Mouse (Mus musculus) mesoderm, embryonic 11.5 days (tissue): ENCODE measurements around the gene Tmem19.

Experiments
- DNase-seq: peaks from one replicate; pipeline ENCODE4 v3.0.0-alpha.2; 2012; ENCODE audit warnings: low read depth, low spot score

The Tmem19 gene

DNA sequence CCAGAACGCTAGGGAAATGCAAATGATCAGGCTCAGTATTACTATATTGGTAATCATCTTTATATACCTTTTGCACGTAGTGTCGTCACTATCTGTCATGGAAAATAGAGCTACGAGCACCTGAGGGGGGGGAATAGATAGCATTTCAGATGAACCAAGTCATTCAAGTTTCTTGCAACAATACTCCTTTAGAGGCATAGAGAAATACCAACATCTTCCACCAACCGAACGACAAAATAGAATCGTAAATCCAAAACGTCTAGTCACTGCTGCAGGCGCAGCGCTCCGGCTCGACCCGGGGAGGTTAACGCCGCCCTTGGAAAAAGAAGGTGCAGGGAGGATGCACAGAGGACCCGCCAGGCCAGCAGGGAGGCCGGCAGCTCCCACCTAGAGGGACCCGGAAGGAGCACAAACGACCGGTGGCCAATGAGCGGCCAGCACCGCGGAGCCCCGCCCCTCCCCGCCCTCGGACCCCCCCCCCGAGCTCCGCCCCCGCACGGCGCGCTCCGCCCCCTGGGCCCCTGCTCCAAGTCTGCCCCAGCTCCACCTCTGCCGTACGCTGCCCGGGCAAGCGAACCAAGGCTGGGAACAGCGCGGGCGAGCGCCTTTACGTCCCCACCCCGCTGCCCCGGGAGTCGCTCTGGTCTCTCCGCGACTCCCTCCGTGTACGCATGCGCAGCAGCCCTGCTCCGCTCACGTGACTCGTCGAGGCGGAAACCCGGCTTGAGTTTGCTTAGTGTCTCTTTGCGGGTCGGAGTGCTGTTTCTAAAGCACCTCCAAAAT, at the start of gene Tmem19:
Tmem19 (minus strand) TSS at position 662 of the 783 bp plus-strand sequence.
- DNase-seq, result peak; percentile 98

DNA sequence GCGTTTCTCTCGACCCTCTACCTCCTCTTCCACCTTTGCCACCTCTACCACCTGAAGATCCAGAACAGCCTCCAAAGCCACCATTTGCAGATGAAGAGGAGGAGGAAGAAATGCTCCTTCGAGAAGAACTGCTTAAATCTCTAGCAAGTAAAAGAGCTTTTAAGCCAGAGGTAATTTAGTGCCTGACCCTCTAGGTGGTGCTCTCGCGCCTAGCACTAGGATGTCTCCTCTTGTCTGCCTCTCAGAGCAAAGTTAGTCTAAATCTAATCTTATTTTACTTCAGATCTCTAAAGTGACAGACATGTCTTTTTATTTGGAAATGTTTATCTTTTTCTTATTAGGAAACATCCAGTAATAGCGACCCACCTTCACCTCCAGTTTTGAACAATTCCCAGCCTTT, 44.1 kb upstream of the Tmem19 start:
- DNase-seq, result peak; percentile 64

DNA sequence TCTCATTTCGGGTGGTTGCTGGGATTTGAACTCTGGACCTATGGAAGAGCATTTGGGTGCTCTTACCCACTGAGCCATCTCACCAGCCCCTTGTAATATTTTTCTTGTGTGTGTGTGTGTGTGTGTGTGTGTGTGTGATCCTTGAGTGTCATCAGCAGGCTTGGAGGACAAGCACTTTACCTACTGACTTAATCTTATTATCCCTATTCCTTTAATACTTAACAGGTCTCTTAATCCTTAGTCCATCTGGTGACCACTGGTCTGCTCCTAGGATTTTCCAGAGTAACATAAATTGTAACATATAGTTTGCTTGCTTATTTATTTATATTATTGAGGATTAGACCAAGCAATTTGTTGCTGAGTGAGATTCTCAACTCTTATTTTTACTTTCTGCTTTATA, 29.6 kb upstream of the Tmem19 start:
- DNase-seq, result no peak

DNA sequence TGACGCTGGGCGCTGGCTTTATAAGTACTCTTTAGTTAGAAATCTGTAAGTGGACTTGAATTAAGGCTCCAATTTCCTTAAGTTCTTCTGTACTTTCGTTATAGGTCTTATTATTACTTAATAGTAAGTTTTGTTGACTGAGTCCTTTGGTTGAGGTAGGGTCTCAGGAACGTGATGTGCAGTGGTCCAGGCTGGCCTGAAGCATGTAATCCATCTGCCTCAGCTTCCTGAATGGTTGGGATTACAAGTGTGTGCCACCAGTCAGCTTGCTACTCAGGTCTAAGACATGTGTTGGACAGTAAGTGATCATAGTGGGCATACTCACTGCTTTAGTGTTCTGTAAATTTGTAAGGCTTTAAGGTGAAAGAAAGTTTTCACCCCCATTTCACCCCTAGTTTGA, 28.8 kb upstream of the Tmem19 start:
- no peak for DNase-seq

DNA sequence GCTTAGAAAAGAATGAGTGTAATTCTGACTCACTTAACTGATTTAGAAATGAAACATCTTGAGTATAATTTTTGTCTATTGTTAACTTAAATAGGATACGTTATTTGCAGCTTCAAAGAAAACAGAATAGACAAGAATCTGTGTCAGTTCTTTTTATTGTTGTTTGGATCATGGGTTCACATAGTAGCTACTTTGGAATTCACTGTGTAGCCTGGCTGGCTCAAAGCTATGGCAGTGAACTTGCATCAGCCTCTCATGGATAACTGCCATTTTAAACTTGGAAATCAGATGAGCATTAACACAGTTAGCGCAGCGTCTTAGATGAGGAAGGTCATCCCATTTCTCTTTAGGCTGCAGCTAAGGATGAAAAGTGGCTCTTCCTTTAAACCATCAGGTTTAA, 25.6 kb upstream of the Tmem19 start:
- DNase-seq, result no peak

DNA sequence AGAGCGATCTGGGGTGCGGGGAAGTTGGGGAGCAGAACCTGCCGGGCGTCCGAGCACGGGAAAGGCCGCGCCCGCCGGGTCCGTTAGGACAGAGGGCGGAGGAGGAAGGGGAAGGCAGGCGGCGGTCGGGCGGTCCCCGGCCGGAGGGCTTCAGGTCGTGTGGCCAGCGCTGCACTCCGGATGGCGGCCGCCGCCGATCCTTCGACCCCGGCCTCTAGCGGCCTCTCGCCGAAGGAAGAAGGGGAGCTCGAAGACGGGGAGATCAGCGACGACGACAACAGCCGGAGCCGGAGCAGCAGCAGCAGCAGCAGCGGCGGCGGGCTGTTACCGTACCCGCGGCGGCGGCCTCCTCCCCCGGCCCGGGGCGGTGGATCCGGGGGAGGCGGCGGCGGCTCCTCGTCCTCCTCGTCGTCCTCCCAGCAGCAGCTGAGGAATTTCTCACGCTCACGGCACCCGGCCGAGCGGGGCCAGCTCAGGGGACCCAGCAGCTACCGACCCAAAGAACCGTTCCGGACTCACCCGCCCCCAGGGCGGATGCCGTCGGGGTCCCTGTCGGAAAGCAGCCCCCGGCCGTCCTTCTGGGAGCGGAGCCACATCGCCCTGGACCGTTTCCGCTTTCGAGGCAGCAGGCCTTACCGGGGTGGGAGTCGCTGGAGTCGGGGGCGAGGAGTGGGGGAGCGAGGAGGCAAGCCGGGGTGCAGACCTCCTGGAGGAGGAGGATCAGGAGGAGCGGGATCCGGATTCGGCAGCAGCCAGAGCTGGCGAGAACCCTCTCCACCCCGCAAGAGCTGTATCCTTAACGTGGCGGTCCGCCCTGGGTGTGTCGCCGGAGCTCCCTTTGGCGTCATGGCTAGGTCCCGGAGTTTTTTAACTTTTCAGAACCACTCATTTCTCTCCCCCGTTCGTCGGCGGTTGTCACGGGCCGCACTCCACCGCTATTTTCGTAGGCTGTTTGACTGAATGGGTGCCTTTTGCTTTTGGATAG, 23.0 kb upstream of the Tmem19 start:
- DNase-seq, result peak; percentile 66

DNA sequence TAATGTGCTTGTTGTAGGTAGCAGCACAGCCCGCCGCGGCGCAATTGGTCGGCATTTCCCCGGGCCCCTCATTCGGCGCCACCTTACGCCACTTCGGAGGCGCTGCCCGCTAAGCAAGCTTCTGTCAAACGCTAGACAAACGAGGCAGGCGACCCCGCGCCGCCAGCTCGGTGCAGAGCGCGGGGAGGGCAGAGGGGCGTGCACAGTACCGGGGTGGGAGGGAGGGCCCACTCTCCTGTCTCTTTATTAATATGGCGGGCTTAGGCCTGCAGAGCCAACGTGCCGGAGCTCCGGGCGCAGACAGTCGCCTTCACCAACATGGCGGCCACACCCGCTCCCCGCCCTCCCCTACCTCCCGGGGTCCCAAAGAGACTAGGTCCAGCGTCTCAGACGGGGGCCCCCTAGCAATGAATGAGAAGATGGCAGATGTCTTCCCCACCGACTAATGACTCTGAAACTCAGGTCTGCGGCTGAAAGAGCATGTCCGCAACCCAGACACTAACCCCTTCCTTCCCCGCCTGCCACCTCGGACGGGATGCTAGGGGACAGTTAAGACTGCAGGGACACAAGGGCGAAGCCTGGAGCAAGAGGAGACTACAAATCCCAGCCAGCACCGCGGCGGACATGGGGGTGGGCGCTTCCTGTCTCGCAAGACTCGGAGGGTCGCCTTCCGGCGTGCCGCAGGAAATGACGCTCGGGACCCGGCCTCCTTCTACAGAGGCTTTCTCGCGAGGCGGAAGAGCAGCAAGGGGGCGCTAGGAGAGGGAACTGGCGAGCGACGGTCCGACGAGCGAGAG, 22.1 kb upstream of the Tmem19 start, which contains the start of the genes Thap2 and Zfc3h1:
Thap2 (minus strand) TSS at position 223 of the 797 bp plus-strand sequence.
Zfc3h1 (plus strand) TSS at position 739 of the 797 bp plus-strand sequence.
- DNase-seq, result peak; percentile 99

DNA sequence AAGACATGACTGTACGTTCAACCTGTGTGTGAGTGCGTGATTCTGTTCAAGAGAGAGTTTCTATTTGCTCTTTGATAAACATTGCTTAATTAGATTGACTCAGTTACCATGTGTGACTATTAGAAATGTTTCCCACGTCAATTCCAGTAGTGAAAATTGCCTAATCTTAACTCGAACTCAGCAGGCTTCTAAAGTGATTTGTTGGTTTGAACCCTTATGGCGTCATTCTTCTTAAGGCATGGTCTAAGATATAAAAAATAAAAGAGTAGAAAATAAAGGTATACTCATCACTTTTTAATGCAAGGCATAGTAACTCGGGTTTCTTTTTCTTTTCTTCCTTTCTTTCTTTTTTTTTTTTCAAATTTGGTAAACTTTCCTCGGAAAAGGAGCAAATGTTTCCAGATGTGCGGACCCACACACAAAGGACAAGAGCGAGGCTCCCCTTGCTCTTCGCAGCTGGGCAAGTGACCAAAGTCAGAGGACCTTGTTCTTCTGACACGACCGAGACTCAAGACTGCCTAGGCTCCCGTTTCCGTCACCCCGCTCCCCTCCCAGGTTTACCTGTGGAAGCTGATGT, 21.4 kb upstream of the Tmem19 start:
- DNase-seq, result peak; percentile 6

DNA sequence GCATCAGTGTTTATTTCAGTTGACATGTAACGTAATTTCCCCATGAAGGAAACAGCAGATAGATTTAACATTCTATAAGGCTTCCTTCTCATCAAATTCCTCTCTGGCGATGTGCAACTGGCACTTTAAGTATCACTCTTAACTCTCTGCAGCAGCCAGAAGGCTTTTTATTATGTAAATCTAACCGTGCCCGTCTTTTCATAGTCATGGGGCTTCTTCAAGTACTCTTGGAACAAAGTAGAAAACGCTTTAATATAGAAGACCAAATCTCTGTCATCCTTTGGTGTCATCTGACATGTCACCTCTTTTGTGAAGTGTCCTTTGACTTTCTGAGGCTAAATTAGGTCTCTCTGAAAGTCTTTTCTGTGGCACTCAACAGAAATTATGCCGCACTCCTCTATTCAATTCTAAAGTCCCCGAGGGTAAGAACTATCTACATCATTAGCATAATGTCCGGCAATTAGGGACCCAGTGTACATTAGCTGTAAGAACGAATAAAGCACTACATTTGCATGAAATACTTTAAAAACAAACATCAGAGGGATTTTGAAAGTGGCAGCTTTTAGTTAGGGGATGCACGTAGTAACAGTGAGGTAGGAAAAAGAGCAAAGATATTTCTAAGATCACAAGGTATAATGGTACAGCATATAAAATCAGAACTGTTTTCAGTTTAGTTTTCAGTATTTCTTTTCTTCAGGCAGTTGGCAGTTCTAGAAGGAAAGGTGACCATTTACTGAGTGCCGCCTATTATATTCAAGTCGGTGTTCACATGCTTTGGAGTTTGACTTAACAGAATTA, 20.7 kb upstream of the Tmem19 start:
- peak; percentile 10 for DNase-seq

DNA sequence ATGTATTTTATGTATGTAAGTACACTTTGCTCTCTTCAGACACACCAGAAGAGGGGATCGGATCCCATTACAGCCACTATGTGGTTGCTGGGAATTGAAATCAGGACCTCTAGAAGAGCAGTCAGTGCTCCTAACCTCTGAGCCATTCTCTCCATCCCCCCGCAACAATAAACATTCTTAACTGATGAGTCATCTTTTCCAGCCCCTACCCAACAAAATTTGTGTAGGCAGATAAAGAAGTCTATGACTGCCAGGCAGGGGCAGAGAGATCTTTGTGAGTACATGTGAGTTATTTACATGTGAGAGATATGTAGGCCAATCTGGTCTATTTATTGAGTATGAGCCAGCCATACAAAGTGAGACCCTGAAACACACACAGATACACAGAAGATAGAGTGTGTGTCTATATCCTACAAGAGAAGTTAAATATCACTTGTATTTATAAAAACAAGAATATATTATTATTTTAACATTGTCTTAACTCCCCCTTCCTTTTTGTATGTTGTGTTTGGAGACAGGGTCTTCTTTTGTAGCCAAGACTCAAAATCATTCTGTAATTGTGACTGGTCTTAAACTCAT, 19.3 kb upstream of the Tmem19 start:
- DNase-seq, result peak; percentile 12

DNA sequence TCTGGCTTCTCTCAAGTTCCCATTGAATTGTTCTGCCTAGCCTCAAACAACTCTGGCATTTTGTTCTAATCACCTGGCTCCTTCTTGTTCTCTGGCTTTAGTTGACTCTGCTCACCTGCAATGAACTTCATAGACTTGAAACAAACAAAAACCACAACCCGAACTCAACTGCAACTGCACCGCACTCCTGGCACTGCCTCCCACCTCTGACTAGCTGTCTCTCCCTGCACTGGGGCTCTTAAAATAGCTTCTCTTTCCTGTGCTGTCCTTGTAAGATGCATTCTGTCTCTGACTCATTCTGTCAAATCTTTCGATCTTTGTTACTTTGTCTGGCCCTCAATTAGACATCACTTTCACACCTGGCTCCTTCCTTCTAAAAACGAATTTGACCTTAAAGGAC, 850 bp upstream of the Tmem19 start:
- no peak for DNase-seq

DNA sequence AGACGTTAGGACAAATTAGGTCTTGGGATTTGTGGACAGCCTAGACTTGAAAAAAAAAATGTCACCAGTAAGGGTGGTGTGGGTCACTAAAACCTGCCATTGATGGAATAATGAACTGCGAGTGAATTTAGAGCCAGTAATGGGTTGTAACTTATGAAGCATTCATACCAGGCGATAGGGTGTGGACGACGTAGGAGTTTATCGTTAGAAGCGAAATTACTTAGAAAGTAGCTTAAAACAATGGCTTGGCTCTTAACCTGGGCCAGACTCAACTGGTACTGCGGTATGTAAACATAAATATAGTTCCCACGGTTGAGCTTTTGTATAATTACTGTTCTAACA, 293 bp upstream of the Tmem19 start:
- DNase-seq, result no peak

DNA sequence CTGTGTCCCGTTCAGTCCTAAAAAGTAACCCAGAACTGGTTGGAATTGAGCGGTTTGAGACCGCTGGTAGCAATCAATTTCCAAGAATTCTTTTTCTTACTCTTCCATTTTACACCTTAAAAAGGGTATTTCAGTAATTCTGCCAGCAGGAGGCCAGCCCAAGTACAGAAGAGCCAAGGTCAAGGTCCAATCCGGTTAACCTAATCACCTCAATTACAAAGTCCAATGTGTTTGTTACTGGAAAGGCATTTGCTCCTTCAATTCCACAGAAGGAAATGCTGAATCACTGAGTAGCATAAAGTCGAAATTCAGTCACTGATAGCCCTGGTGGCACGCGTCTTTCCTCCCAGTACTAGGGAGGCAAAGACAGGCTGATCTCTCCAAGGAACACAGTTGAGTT, 3.2 kb downstream of the Tmem19 start:
- no peak for DNase-seq

DNA sequence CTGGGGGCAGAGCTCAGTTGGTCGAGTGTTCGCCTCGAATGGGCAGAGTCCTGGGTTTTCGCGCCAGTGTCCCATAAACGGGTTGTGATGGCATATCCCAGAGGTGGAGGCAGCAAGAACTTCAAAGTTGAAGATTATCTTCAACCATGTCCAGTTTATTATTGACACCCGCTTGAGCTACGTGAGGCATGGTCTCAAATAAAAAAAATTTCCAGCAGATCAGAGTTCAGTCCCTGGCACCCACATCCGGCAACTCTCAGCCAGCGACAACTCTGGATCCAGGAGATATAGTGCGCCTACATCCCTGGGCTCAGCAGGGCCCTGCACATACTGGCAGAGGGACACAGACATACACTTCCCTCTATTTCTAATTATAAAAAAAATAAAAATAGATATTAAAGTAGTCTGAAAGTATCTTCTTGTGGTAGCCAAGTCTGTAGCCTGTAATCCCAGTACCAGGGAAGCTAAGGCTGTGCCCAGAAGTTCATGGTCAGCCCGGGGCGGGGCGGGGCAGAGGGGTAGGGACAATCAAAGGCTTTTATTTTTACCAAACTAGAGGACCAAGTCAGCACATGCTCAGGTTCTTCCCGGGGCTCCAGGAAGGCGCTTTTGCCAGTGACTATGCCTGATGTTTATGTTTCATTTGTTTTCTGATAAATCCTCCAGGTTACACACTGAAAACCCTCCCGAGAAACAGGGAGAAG, 3.9 kb downstream of the Tmem19 start:
- DNase-seq, result no peak

DNA sequence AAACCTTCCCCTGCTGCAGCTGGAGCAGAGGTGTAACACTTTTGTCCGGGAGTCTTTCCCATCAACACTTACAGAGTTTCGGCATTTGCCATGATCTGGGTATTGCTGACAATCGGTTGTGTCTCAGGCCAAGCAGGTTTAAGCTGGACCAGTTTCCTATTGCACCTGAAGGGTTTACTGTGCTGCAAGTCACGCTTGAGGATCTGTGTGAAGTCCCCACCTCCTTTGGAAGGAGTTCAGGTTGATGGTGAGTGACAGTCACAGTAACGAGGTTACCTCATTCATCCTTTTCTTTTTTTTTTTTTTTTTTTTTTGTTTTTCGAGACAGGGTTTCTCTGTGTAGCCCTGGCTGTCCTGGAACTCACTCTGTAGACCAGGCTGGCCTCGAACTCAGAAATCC, 6.2 kb downstream of the Tmem19 start:
- DNase-seq, result no peak

DNA sequence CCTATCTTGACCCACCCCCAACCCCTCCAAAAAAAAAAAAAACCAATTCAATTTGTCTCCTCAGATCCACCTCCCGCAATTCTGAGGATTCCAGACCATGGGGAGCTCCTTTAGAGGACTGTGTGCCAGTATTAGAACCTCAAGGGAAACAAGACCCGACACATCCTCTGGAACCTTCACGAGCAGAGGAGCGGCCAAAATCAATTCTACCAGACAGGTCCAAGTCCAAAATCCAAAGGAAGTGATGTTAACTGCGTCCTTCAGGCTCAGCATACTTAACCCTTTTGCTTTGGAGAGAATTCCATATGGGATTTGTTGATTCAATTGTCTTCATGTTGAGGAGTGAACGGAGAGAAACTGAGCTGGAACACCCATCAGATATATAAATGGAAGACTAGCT, 7.3 kb downstream of the Tmem19 start:
- DNase-seq, result no peak

DNA sequence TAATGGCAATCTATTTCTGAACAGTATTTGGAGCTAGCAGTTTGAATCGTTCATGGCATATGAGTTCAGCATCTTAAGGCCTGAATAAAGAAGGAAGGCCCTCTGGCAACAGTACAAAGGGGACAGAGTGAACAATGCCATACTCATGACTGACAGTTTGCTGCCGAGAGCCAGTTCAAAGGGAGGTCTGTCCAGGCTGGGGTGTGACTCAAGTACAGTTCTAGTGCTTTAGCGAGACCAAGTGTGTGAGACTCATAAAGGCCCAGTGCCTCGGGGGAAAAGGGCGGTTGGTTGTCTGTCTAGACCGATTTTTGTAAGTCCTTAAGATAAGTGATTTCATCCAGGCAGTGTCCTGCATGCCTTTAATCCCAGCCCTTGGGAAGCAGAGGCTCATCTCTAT, 7.7 kb downstream of the Tmem19 start:
- peak; percentile 13 for DNase-seq

DNA sequence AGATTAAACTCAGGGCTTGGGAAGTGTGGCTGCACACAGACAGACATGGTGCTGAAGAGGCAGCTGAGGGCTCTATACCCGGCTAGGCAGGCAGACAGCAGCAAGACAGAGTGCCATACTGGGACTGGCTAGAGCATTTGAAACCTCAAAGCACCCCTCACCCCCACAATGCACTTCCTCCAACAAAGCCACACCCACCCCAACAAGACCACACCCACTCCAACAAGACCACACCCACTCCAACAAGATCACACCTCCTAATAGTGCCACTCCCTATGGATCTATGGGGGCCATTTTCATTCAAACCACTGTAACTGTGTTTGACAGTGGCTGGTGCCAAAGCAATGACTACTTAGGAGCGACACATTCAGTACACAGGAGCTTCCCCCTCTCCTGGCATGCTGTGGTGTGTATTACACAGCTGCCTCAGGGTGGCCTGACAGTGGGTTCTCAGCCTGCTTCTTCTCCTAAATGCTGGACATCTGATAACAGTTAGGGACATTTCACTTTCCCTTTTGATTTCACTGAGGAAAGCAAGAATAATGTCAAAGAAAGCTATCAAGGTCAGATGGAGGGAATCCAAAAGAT, 11.4 kb downstream of the Tmem19 start:
- DNase-seq, result no peak

DNA sequence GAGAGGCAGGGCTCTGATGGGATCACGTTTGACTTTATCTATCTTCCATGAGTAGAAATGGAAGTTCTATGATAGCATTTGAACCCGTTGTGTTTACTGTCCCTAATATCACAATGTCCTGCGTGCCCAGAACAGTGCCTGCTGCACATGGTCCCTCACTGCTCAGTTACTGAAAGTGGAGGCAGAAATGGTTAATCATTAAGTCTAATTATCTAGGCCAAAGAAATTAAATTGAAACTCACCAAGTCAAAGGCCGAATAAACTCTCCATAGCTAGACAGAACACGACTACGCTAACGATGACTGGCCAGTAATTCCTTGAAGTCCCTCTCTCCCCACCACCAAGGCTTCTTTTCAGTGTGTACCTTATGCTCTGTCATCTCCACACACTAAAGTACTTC, 12.8 kb downstream of the Tmem19 start:
- no peak for DNase-seq
